Mouse (Mus musculus) urinary bladder, postnatal 14 days (tissue): Measurements from ENCODE around the gene Hivep2.
A peak's percentile ranks its signal among the peaks of the same experiment; 100 is the strongest.

ENCODE experiments used
- DNase-seq: peaks from one replicate; pipeline ENCODE4 v3.0.0; 2021; ENCODE audit warnings: low spot score

The Hivep2 gene

DNA sequence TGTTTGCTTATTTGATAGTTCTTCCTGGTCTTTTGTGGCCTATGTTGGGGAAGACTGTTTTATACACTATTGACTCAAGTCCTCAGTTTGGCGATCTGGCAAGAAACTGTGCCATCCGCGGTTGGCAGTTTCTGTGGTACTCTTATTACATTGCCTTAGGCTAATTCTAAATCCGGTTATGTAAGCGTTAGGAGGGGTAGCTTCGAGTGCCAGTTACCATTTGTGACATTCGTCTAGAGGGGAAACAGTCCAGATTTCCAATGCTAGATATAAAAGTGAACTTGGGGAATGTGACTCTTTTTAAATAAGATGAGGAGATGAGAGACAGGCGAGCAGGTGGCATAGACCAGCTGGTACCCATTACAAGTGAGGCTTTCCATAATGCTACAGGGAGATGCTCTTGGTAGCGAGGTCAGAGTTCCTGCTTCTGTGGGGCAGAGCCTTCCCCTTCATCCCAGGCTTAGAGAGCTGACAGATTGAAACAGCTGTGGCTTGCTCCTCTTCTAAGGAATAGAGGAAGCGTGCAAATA is 83.1 kb downstream of the Hivep2 start:
- no peak for DNase-seq

DNA sequence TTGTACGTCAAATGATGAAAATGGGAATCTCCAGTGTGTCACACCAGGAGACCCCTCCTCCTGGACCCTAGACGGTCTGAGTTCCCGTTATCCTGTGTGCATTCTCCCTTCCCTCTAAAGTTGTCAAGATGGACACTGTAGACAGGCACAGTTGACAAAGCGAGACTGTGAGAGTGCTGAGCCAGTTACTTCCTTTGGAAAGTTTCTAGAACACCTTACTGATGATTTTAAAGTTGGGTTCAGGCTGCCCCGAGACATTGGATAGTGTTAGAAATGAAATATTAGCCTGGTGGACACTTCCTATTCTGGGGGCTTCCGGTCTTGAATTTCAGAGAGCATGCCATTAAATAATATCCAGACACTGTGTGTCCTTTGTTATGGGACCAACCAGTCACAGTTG is 83.8 kb downstream of the Hivep2 start:
- DNase-seq = no peak

DNA sequence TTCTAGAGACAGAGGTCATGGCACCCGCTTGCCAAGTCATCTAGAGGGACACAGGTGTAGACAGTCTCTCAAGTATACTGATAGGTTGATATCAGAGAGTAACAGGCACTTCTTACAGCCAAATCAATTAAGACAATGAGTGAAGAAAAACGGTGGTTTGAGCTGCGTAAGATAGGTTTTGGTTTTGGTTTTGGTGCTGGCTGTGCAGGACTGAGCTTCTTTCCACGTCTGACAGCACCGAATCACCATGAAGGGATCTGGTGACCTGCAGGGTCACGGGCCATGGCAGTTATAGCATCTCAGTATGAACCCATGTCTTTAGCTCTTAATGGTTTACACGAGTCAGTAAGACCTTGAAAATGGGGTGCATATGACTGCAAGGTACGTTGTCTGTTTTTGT is 84.7 kb downstream of the Hivep2 start:
- no peak for DNase-seq

DNA sequence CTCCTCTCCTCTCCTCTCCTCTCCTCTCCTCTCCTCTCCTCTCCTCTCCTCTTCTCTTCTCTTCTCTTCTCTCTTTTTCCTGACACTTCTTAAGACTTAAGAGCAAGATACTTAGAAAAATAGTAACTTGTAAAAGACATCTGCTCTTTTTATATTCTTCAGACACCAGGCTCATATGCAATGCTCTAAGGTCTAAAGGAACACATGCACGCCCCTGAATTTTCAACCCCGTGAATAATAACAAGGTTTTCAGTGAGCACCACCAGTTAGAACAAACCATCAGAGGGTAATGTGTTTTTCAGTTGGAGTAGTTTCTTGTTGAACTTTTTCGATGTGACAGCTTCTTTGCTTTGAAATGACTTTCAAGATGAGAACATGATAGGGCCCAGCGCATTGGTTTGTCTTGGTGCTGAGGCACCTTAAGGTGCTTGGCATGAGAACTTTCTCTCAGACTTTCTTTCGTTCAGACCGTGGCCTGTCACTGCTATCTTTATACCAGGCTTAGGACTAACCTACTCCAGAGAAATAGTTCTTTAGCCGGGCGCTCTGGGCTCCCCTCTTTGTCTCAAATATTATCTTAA is 86.3 kb downstream of the Hivep2 start:
- DNase-seq = no peak

DNA sequence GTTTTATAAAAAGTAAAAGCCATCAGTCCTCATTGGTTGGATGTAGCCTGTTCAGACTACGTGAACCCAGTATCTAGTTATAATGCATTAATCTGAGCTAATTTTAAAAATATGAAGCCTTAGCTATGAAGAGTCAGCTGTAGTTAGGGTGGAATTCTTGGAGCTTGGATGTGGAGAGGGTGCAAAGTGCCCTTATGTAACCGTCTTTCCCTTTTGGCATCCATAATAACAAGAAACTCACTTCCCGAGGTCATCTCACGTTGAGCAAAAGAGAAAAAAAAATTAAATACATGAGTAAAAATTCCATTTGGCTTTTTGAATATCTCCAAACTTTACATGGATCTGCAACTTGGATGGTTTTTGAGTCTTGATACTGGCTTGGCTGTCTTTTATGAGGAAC is 89.0 kb downstream of the Hivep2 start:
- DNase-seq = no peak

DNA sequence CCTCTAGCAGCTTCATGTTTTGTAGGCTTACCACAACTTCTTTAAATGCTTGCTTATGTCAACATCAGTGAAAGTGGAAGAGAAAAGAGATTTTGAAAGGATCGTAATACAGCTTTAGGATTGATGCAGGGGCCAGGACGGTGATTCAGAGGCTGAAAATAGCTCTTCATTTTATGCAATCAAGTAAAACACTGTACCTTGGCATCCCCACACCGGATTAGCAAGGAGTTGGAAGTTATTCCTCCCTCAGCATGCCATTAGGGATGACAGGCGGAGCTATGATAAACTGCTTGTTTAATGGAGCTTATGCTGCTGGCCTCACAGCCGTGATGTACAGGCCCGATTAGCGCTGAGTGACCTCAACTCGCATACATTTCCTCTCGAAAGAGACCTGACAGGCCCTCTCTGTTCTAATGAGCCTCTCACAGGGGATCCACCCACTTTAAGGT is 89.7 kb downstream of the Hivep2 start:
- peak; percentile 59 for DNase-seq

DNA sequence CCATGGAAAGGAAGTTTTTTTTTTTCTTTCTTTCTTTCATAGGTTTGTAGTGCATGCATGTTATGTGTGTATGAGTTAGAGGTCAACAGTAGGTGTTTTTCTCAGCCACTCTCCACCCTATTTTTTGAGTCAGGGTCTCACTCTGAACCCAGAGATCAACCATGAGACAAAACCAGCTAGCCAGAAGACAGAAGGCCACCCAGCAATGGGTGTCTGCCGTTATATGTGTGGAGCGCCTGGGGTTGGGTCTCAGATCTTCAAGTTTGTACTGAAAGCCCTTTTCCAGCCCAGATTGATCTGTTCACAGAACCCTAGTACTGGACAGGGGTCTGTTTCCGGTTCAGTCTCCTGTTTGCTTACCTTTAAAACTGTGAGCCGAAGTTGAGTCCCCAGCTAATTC is 90.2 kb downstream of the Hivep2 start:
- no peak for DNase-seq

DNA sequence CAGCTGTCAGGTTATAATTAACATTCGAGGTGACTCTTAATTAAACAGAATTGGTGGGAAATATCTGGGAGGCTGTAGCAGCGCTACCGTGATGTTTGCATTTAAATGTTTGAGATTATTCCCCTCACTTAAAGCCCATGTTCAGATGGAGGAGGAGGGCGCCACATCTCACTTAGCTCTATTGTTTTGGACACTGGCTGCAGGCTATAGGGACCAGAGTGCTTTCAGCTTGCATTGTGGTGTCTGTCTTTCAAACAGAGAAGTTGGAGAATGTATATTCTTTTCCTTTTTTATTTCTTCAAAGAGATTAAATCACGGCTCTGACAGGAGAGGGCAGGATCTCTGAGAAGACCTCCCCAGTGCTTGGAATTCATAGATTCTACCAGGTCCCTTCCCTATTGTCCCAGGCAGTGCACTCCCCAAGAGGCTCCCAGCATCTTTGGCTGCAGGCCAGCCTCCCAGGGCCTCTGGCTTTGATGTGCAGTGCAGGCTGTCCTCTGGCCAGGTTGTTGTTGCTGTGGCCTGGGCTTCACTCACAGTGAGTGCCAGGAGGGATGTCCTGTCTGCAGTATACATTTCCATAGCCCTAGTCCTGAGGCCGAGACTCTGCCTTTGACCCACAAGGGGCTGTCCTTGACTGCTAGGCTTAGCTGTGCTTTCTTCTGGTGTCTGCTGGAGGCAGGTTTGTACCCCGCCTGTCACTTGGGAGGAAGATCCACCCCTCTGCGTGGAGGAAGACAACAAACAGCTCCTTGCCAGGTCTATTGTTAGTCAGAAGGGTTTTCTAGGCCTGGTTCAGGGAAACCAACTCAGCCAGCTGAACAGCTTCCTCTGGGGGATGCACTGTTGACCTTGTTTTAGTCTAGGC is 90.9 kb downstream of the Hivep2 start:
- peak; percentile 63 for DNase-seq

DNA sequence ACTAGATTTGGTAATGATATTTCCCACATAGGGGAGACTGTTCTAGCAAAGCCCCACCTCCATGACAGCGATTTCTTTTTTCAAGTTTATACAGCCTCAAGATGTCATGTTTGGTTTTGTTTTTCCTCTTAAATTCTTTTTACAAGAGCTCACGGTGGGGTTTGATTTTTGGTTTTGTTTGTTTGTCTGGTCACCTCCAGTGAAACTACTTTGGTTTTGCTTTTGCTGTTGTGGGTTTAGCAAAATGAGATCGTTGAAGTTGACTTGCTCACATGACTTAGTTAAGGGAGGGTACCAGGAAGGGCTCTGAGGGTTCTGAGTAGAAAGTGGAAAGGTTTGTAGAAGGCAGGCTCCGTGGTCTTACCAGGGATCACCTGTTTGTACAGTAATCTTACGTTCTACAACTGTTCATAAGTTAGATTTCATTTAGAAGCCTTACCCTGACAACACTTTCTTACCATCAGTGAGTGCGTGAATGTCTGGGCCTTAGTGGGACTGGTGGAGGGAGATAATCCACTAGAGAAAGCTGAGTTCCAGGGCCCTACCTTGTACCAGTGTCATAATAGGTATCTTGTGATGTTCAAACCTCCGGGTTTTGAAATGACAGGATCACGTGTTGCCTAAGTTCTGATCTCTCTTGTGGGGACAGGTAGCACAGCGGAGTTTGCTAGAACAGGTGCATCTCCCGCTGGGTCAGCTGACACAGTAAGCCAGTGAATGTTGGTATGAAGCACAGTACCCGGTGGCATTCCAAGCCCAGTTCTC is 92.1 kb downstream of the Hivep2 start:
- DNase-seq = no peak

DNA sequence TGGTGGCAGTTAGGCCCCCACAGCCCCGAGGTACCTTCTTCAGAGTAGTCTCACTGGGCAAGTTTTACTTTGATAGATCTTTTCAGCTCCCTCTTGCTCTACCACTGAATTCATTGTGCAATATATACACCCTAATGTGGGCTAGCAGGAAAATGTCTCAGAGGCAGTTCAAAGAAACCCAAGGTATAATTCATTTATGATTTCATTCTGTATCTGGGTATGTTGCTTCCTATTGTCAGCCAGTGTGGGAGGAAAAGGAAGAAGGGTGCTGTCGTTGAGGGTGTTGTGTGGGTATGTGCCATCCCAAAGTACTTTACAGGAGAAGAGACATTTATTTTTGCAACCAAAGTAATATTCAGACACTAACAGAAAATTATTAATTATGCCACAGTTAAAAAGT is 92.9 kb downstream of the Hivep2 start:
- no peak for DNase-seq

DNA sequence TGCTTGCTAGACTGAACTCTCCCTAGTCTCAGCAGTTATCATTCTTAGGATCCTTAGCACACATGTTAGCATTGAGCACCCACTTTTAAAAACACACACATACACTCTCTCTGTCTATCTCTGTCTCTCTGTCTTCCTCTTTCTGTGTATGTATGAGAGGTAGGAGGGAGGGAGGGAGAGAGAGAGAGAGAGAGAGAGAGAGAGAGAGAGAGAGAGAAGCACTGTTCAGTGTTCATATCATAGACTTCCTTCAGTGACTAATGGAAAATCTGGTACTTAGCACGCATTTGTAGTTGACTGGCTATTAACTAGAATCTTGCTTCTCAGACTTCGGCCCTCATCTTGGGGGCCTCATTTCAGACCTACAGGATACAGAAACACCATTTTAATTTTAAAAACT is 93.7 kb downstream of the Hivep2 start:
- DNase-seq = no peak

DNA sequence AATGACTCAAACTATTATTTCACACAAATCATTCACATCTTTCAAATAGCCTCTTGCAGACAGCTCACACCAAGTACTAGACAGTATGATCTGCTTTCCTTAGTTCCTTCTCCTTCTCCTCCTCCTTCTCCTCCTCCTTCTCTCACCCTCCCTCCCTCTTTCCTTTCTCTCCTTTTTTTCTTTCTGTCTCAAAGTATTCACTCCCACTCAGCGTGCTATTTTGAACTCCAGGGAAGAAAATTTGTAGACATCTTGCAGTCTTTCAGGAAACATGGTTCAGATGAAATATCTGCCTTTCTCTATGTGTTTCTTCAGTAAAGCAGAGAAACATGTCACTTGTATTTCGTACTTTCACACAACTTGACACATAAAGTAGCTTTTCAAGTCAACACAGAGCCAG is 94.4 kb downstream of the Hivep2 start:
- no peak for DNase-seq

DNA sequence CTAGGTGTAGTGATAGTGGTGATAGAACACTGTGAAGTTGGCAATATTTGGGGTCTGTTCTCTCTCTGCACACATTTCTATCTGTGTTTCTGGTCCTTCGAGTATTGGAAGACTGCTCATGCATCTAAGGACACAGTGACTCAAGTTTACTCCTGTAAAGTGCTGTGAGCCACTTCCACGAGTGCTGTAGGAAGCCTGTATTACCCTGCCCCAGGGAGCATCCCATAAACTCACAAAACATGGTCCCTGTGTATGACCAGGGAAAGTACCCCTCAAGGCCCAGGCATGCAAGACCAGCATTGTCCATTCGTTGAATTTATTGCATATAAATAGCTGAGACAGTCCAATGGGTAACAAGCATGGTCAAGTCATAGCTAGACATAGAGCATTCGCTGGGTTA is 97.4 kb downstream of the Hivep2 start:
- no peak for DNase-seq

DNA sequence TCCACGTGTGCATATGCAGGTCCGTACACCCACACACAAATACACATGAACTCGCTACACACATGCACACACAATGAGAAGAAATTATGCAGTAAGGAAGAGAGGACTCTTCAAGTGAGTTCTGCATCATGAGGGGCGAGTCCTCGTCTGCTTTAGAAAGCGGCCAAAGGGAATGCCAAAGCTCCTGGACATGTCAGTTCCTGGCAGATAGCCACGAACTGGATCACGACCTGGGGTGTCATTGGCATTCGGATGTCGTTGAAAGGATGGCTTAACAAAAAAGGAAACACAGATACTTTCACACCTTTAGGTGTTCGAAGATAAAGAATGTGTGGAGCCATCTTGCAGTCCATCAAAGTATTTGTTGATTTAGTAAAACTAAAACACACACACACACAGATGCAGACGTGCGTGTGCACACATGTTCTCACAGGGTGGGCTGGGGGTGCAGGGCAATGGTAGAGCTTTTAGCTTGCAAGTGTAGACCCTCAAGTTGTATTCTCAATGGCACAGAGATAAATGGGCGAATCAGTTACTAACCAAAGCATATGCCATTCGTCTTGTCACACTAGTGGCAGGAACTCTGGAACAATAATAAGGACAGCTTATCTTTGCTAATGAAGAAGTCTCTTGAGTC is 99.0 kb downstream of the Hivep2 start:
- DNase-seq = no peak

DNA sequence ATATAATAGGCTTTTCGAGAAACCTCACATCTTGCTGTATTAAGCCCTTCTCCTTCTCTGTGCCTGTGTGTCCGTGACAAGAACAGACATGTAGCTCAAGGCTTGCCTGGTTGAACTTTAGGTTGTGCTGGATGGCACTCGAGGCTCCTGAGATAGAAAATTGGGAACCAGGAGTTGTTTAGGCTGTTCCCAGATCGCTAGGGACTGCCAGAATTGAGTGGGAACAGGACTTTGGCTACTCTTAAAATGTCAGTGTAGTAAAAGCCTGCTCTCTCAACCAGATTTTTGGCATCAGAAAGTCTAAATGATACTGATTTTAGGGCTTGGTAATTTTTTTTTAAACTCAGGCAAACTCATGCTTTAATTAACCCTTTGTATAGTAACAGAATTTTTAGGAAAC is 101.9 kb downstream of the Hivep2 start:
- no peak for DNase-seq

DNA sequence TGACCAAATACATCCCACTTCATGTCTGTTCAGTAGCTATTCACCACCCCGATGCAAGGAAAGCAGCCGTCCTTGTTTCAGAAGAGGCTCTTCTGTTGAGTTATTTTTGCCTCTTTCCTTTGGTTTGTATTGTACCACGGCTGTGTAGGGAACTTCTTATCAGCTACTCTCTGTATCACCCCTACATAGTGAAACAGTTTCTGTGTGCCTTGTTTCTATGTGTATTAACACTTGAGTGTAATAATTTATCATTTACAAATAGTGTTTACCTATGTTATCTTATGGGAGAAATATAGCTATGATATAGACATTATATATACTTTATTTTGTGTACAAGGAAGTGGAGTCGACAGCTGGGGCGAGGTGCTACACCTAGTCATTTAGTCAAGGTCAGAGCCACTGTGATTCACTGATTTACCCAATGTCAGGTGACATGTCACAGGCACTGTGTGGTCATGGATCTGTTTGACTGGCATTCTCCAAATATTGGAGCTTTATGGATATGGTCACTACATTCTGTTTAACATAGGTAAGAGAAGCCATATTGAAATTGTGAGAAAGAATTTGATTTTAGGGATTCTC is 104.7 kb downstream of the Hivep2 start:
- no peak for DNase-seq

DNA sequence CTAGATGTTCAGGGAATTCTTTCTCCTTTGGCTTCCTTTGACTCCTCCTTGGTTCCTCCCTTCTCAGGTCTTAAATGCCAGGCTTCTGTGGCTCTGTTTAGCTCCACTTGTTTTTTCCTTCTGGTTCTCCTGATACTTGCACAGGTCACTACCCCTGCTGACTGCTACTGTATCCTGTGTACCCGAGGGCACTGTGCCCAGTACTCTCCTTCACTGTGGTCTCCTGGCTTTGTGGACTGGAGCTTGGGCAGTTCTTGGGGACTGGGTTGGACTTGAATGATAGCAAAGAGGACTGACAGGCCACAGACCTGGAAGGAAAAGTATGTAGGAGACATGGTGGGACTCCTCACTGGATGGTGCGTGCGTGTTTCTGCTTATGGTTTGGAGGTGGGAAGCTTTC is 106.6 kb downstream of the Hivep2 start:
- no peak for DNase-seq

DNA sequence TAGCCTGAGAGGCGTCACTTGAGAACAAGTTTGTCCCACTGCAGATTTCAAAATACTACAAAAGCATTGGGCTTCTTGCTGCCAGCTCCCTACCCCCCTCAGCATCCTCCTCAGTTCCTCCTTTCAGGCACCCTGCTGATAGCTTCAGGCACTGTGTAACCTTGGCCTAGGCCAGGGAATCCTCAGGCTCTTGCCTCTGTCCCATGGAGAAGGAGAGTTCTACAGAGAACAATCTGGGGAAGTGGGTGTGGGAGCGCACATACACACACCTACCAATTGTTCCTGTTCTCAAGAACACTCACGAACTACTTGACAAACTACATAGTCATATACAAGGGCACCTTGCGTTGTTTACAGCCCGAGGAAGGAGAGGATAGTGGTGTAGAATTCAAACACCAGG is 109.9 kb downstream of the Hivep2 start:
- no peak for DNase-seq

DNA sequence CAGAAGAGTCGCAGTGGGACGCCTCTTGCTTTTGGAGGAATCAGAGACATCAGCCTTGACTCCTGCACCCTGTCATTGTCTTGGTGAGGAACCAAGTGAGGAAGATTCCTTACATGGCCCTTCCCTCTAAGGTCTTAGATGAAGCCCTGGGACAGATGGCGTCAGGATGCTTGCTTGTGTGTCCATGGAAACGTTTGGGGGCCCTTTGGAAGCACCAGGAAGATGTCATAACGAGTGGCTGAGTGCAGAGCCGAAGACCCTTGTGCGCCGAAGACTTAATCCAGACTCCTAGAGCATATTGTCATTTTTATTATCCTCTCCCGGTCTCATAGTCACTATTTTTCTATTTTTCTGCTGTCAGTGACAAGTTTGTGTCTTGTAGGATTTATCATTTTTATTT is 111.0 kb downstream of the Hivep2 start:
- DNase-seq = no peak

DNA sequence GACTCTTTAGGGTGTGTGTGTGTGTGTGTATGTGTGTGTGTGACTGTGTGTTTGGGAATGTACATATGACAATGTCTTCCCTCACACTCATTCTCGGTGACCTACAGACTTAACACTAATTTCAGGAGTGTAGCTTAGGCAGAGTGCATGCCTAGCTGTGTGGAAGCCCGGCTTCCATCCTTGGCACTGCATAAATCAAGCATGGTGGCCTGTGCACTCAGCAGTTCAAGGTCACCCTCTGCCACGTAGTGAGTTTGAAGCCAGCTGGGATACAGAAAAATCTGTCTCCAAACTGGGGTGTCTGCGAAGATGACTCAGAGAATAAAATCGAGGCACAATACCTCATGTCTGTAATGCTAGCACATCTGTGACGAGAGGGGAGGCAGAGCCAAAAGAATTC is 115.0 kb downstream of the Hivep2 start:
- DNase-seq = no peak

DNA sequence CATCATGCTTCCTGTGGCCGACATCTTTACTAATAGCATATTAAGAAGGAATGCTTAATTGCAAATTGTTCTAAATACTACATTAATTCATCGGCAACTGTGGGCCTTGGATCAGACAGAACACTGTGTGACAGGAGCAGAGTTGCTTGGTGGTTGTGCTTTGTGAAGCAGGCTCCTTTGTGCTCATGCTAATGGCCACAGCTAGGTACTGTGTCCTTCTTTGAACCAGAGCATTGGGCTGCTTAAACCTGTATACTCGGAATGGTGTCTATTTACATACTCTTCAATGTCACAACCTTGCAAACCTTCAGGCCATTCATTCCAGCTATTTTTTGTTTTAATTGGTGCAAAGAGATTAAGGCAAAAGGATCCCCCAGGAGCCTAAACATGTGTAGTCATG is 115.9 kb downstream of the Hivep2 start:
- no peak for DNase-seq

DNA sequence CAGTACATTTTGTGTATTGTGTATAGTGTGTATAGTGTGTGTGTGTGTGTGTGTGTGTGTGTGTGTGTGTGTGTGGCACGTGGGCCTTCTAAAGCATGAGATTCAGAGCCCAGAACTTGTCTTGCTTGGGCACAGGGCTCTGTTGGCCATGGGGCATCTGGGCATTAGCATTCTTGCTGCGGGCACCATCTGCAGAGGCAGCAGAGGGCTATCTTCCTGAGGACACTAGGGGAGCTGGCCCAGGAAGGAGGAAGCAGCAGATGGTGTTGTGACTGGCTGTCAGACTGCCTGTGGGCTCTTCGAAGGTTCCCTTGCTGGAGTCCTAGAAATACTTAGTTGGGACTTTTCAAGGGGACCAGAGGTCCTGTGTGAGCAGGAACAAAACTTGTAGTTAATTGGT is 116.4 kb downstream of the Hivep2 start:
- DNase-seq = no peak
